Mouse (Mus musculus) retina, postnatal 7 days (tissue): ENCODE data around the gene Plekha7.
A peak's percentile ranks its signal among the peaks of the same experiment; 100 is the strongest.

Experiments
- DNase-seq: peaks from one replicate; pipeline ENCODE4 v3.0.0-alpha.2; 2012; ENCODE audit warnings: low read depth, low spot score

Gene Plekha7

DNA sequence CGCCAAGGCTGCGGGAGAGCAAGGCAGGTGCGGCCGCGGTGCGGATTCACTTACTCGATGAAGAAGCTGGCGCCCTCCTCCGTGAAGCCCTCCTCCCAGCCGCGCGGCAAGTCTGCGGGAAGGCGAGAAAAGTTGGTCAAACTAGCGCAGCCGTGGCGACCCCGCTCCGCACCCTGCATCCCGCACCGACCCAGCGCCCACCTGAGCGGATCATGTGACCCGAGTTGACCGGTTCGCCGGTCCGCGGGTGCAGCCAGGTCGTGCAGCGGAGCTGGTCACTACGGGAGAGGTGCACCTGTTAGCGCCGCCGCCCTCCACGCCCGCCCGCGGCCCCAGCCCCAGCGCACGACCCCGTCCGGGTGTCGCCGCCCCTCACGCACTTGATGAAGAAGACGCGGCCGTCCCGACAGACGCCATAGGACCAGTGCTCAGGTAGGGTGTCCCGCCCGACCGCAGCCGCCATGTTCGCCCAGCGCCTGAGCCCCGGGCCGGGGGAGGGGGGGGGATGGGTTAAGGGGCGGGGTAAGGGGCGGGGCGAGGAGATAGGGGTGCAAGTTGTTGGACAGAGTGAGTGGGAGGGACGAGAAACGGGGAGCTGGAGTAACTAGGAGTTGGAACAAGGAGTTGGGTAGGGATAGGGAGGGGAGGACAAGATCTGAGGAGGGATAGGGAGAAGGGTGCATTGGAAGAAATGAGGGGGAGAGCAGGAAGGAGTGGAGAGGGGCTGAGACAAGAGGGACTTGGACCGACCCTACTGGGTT is at the start of gene Plekha7:
TSS of gene Plekha7 (minus strand) at position 506 of the 761 bp plus-strand sequence.
- no peak for DNase-seq

DNA sequence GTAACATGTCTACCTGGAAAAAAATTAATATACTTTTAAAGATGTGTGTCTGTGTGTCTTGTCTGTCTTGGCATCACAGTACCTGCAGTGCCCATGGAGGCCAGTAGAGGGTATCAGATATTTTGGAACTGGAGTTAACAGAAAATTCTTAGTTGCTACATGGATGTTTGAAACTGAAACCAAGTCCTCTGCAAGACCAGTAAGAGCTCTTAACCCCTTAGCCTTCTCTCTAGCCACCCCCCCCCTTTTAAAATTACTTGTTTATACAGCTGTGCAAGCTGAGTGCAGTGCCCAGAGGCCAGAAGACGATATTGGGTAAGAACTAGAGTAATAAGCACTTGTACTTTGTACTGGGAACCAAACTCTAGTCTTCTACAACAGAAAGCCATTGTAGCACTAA is 28.1 kb upstream of the Plekha7 start:
- peak; percentile 16 for DNase-seq

- no peak for DNase-seq
These were observed 27.0 kb upstream of the Plekha7 start for GRCm38 (mm10) chr7:116335133-116335532.

DNA sequence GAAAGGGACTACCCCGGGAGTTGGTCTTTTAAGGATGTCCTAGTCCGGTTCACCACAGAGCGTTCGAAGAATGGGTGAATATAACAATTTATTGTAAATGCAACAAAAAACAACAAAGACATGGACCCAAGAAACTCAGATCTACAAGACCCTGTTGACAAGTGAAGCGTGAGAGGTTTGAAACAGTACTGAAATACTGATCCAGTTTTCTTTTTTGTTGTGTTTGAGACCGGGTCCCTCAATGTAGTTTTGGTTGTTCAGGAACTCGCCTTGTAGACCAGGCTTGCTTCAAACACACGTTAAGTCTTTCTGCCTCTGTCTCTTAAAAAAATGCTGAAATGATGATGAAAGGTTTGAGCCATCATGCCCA is 26.5 kb upstream of the Plekha7 start:
- DNase-seq, result no peak

DNA sequence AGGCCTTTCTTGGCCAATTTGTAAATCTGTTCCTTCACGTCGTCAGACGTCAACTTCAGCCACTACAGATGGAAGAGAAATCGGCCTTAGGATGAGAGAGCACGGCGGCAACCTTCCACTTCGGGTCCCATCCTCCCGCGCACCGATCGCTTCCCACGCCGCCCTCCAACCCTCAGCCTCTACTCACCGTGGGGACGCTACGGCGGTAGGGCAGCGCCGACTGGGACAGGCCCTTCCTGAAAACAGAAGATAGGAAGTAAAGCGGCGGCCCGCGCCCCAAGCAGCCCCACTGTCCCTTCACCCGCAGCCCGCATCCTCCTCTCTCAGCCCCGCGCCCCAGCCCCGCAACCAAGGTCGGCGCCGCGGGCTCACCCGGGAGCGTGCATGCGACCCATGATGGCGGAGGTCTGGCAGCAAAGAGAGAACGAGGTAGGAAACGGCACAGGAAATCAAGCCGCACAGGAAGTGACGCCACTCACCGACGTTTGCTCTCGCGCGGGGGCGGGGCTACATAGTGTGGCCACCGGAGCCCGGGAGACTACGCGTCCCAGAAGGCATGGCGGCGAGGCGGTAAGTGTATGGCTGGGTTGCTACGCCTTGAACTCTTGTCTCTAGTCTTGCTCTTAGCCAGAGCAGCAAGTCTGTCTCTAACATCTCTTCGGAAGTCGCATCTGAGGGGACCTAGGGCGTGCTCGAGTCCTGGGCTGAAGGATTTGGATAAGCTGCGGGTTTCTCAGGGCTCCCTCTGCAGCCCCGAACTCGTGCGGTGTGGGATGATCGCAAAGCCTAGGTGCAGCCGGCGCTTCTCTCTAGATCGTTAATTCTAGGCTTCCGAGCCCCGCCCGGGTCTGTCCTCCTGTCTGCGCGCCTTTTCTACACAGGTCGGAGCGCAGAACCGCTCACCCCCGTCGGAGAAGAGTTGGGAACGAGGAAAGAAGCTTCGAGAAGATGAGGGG is 25.8 kb upstream of the Plekha7 start, which contains the start of gene Rps13:
TSS of gene Rps13 (minus strand) at position 483 of the 956 bp plus-strand sequence.
- DNase-seq, result peak; percentile 91

DNA sequence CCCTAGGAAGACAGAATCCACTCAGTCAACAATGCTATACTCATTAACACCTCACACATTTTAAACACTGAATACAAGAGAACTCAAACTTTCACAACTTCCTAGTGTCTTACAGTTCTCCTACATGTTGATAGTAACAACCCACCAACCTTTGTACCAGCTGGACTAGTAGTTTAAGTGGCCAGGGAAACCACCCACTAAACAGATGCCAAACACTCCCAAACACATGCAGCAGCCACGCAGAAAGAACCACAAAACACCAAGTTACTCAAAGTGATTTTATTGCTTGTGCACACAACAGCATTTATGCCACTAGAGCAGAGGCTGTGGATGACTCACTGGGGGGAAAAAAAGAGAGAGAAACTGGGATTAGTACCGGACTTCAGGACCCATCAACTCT is 23.1 kb upstream of the Plekha7 start:
- no peak for DNase-seq

GRCm38 (mm10) chr7:116329858-116330257 is 21.7 kb upstream of the Plekha7 start:
- no peak for DNase-seq

- DNase-seq, result no peak
These were observed 20.6 kb upstream of the Plekha7 start for GRCm38 (mm10) chr7:116328777-116329176.

DNA sequence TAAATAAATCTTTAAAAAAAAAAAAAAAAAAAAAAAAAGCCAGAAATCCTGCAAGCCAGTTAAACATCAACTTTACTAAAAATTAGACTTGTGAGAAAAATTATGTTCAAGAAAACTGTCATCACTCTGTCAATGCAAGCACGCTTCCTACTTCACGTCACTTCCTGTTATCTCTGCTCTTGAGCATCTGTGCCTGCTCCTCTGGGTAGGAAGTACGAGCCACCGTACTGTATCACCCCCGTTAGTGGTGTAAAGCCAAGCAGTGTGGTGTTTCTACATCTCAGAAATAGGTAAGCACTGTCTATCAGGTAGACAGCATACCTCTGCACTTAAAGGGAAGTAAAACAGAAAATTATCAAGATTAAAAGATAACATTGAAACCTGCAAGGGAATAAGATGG is 19.7 kb upstream of the Plekha7 start:
- DNase-seq, result no peak

GRCm38 (mm10) chr7:116323331-116323964 is 15.3 kb upstream of the Plekha7 start:
- DNase-seq, result peak; percentile 49

DNA sequence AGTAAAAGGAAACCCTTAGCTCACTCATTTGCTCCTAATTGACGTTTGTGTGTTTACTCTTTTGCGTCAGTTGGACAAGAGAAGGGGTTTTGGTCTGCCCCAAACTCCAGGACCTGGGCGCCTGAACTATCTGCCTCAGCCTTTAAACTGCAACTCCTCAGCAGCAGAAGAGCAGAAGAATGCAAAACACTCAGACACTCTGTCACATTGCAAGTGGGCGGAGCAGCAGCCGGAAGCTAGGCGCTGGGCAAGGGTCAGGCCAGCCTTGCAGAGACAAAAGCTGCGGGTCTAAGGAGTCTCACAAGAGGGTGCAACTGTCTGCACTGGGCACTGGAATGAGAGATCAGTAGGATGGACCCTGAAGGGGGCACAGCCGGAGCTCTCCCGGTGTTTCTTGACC is 1.3 kb upstream of the Plekha7 start:
- DNase-seq, result no peak

- no peak for DNase-seq
These were observed 436 bp upstream of the Plekha7 start for GRCm38 (mm10) chr7:116308632-116308991.

GRCm38 (mm10) chr7:116307099-116307870 is 891 bp downstream of the Plekha7 start:
- peak; percentile 49 for DNase-seq

DNA sequence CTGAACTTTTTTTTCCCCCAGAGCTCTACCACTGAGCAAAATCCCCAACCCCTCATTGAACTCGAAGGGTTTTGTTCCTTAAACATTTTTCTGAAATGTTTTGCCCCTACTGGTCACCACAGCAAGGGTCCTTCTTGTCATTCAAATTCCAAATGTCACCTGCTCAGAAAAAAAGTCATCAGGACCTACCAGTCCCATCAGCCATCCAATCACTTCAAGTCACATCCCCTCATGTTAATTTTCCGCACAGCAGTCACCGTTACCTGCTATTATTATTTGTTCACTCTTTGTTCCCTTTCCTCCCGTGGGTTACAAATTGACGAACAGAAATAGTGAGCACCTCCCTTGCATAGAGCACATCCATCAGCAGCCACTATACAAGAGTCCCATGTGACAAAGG is 1.6 kb downstream of the Plekha7 start:
- no peak for DNase-seq

- DNase-seq, result no peak
These were observed 6.4 kb downstream of the Plekha7 start for GRCm38 (mm10) chr7:116301661-116302311.

- no peak for DNase-seq
These were observed 7.0 kb downstream of the Plekha7 start for GRCm38 (mm10) chr7:116301144-116301543.

DNA sequence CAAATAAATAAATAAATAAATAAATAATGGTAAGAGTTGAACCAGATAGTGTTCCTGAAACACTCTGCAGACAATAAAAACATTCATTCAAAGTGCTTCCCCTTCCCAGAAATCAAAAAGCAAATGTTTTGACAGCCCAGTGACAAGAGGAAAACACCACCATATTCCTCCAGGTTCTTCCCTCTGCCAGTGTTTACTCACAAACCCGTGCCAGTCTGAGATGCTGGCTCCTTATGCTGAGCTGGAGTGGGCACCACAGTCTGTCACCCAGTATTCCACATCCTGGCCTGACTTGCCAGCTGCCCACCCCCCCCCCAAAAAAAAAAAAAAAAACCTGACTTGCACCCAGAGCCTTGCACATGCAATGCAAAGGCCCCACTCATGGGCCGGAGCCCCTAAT is 9.3 kb downstream of the Plekha7 start:
- DNase-seq, result no peak

GRCm38 (mm10) chr7:116298389-116298788 is 9.8 kb downstream of the Plekha7 start:
- DNase-seq, result no peak

DNA sequence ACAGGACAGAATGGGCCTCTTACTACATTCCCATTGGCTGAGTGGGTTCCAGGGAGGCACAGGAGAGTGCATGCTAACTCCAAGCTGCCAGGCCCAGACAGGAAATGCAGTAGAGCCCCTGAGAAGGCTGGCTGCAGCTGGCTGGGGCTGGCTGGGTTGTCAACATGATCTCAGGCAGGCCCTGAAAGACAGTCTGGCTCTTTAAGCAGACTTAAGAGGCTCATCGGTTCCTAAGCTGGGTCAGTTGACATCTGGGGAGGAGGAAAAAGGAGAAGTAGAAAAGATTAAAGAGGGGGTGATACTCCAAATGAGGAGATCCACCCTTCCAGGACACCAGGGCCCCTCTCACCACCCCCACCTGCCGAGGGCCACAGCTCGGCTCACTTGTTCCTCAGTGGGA is 13.2 kb downstream of the Plekha7 start:
- peak; percentile 69 for DNase-seq

GRCm38 (mm10) chr7:116292377-116292776 is 15.8 kb downstream of the Plekha7 start:
- DNase-seq, result no peak

DNA sequence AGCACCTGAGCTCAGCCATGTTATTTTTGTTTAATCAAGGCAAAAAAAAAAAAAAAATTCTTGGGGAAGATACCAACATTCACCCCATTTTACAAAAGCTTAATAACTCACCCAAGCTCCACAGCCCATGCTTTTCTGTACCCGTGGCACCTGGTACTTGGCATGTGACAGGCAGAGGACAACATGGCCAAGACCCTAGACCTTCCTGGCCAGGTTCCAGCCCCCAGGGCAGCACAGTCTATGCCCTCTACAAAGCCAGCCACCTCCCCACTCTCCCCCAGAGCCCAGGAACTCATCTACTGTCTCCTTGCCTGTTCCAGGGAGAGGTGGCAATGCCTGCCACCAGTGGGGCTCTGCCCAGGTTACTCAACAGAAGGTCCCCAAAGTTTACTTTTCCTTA is 17.6 kb downstream of the Plekha7 start:
- DNase-seq, result no peak
